Mouse (Mus musculus): ENCODE data around the gene Muc5b. TPM values are rescaled to one million over a fixed set of nuclear protein-coding genes. Genes with fewer than 3 reads are reported as not detected.

Gene Muc5b
- polyA plus RNA-seq, 1 experiment from 2014 or later, result not detected

Other genes starting within 250 kb of the Muc5b start
- gene Muc6, start 183.8 kb upstream of the Muc5b start, polyA plus RNA-seq (2015; fragmentation: Nextera tagmentation; extraction: Ambion mirVana), result 0.24 and 0.28 TPM in 2 replicates
- gene Muc2, start 148.7 kb upstream of the Muc5b start, polyA plus RNA-seq (2015; fragmentation: Nextera tagmentation; extraction: Ambion mirVana), result 22.1 and 28.5 TPM in 2 replicates
- not detected in 2 replicates for gene Muc5ac, start 50.1 kb upstream of the Muc5b start, polyA plus RNA-seq (2015; fragmentation: Nextera tagmentation; extraction: Ambion mirVana)
- 51.1 and 55.5 TPM in 2 replicates for gene Tollip, start 79.4 kb downstream of the Muc5b start, polyA plus RNA-seq (2015; fragmentation: Nextera tagmentation; extraction: Ambion mirVana)
- 0.98 and 1.3 TPM in 2 replicates for gene Brsk2, start 110.7 kb downstream of the Muc5b start, polyA plus RNA-seq (2015; fragmentation: Nextera tagmentation; extraction: Ambion mirVana)
- 57.8 and 64.4 TPM in 2 replicates for gene Mob2, start 222.0 kb downstream of the Muc5b start, polyA plus RNA-seq (2015; fragmentation: Nextera tagmentation; extraction: Ambion mirVana)